Mouse (Mus musculus): ENCODE measurements around the gene Olfr1431. TPM values are rescaled to one million over a fixed set of nuclear protein-coding genes. Genes with fewer than 3 reads are reported as not detected.
"Not testable (repeated sequence)": the region's sequence is repeated elsewhere in the genome, so short reads cannot be mapped to it uniquely, and the experiment has no call there.

Olfr1431 gene
- not detected in 2 replicates for polyA plus RNA-seq (2015; fragmentation: Nextera tagmentation; extraction: Ambion mirVana)

DNA sequence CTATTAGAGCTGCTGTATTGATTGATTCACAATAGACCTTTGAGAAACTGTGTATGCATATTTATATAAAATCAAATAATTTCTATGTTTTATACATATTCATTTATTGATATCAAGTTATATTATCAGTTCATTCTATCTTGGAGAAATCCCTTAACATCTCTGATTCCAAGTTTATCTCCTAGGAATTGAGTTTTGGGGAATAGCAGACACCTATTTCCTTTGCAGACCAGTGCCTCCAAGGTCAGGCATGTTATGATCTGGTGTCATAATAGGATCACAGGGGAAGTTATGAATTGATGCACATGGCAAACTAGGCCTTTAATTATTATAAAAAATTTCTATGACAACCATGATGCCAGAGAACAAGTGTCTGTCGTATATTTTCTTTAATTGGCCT is at the start of gene Olfr1431:
TSS of gene Olfr1431 (plus strand) at position 301 of the 400 bp plus-strand sequence.
- no peak within 1 kb of the TSS for H3K9ac ChIP-seq
- no peak for ATAC-seq (ENCODE audit: extremely low read depth, insufficient number of reproducible peaks, low FRiP score, low TSS enrichment)
- WGBS: 59% methylated on average over 1 of the region's 1 CpGs

DNA sequence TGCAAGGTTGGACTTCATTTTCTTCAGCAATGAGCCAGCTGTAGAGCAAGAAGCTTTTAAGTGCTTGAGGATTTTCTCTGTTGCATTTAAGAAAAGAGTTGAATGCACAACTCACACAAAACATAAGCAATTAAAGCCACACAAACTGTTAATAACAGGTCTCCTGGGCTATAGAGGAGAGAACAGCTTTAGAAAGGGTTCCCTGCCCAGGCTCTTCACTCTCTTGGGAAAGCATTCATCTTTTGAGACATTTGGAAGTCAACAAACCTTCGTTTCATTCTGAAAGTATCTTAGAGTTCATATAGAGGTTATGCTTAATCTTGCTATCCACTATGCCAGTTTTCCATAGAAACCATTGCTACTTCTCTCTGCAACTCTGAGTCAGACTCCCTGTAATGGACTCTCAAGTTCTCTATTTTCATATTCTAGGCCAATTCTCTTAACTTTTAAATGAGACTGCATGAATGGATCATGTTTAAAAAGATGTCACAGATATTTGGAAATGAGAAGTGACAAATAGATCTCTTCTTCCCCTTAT is 30.3 kb upstream of the Olfr1431 start, which contains the start of gene Olfr1555-ps1:
TSS of gene Olfr1555-ps1 (minus strand) at position 51 of the 538 bp plus-strand sequence.
- H3K27ac ChIP-seq (replicated peaks); H3K9ac ChIP-seq; H3K4me1 ChIP-seq; ATAC-seq (ENCODE audit: extremely low read depth, insufficient number of reproducible peaks, low FRiP score, low TSS enrichment); H3K4me3 ChIP-seq; H3K27me3 ChIP-seq (replicated peaks); H3K36me3 ChIP-seq; H3K9me3 ChIP-seq; H3K4me2 ChIP-seq: not testable (repeated sequence)
- WGBS: 45% methylated on average over 1 of the region's 1 CpGs

More for the DNA sequence above, at the start of gene Olfr1431:
- no peaks in the 10 kb centered on the region for H3K36me3 ChIP-seq
- H3K27ac ChIP-seq (replicated peaks): no peak within 1 kb of the TSS
- 0 out of 2 replicates have a peak, but pooled peaks cover 3% of the 10 kb centered on the region for H3K9me3 ChIP-seq
- H3K4me2 ChIP-seq: no peak within 1 kb of the TSS
- H3K27me3 ChIP-seq (replicated peaks): no peaks in the 10 kb centered on the region
- H3K4me1 ChIP-seq: no peaks in the 10 kb centered on the region
- H3K4me3 ChIP-seq: no peak within 1 kb of the TSS

DNA sequence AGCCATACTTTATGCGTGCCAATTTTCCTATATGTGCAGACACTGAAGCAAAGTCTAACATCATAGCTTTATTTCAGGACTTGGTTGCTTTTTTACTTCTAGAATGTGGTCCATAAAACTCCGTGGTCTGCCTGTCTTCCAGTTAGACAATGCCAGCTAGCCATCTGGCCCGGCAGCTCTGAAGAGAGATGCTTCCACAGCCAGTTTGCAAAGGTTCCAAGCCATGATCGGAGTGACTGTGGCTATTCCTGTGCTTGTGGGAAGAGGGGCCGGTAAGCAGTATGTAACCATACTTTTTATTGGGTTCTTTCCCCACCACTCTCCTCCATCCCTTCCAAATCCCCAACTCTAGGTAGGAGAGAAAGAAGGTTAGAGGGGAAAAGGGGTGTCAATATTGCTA is 25.0 kb upstream of the Olfr1431 start:
- not testable (repeated sequence) for H3K9me3 ChIP-seq; H3K4me2 ChIP-seq; H3K9ac ChIP-seq; H3K27me3 ChIP-seq (replicated peaks); H3K27ac ChIP-seq (replicated peaks); H3K36me3 ChIP-seq; ATAC-seq (ENCODE audit: extremely low read depth, insufficient number of reproducible peaks, low FRiP score, low TSS enrichment); H3K4me1 ChIP-seq; H3K4me3 ChIP-seq
- 62% methylated on average over 5 of the region's 5 CpGs for WGBS

DNA sequence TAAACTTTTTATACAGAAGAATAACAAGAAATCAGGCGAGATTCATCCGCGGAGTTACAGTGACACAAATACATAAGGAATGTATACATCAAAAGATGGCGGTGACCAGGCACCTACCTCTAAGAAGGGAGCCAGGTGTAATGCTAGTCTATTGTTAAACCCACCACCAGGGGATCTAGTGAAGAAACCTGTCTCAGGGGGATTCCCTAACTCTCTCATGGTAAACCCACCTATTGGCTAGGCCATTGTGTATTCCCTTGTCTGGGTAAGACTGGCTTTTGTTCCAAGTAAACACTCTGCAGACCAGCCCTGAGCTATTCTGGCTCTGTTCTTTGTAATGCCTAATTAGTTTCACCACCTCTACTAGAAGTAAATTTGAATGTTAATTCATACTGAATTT is 1.4 kb upstream of the Olfr1431 start:
- H3K4me2 ChIP-seq; H3K9me3 ChIP-seq; ATAC-seq (ENCODE audit: extremely low read depth, insufficient number of reproducible peaks, low FRiP score, low TSS enrichment); H3K9ac ChIP-seq; H3K36me3 ChIP-seq; H3K4me3 ChIP-seq; H3K4me1 ChIP-seq; H3K27ac ChIP-seq (replicated peaks); H3K27me3 ChIP-seq (replicated peaks): not testable (repeated sequence)
- WGBS: 73% methylated on average over 4 of the region's 4 CpGs

DNA sequence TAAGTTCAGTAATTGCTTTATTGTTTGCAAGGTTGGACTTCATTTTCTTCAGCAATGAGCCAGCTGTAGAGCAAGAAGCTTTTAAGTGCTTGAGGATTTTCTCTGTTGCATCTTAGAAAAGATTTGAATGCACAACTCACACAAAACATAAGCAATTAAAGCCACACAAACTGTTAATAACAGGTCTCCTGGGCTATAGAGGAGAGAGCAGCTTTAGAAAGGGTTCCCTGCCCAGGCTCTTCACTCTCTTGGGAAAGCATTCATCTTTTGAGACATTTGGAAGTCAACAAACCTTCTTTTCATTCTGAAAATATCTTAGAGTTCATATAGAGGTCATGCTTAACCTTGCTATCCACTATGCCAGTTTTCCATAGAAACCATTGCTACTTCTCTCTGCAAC is 32.1 kb downstream of the Olfr1431 start, which contains the start of gene Olfr1432:
TSS of gene Olfr1432 (minus strand) at position 101 of the 400 bp plus-strand sequence.
- not testable (repeated sequence) for H3K4me3 ChIP-seq; ATAC-seq (ENCODE audit: extremely low read depth, insufficient number of reproducible peaks, low FRiP score, low TSS enrichment); H3K9me3 ChIP-seq; H3K4me2 ChIP-seq; H3K27me3 ChIP-seq (replicated peaks); H3K27ac ChIP-seq (replicated peaks); H3K9ac ChIP-seq; H3K4me1 ChIP-seq; H3K36me3 ChIP-seq

DNA sequence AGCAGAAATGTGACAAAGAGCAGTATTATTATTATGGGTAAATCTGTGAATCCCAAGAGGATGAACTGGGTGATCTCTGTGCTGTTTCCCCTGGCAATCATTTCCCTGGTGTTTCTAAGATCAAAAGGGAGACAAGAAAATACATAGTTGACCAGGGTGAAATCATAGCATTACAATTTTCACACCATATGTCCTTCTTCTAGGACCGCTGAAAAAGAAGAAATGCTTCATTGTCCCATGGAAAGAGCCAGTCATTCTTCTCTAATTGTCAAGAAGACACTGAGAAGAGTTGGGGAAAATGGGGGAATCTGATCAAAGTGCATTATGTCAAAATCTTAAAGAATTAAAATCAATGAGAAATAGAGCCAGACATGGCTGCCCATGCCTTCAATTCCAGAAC is 41.1 kb downstream of the Olfr1431 start, which contains the start of gene Olfr262:
TSS of gene Olfr262 (minus strand) at position 101 of the 400 bp plus-strand sequence.
- no peaks in the 10 kb centered on the region for H3K9me3 ChIP-seq

DNA sequence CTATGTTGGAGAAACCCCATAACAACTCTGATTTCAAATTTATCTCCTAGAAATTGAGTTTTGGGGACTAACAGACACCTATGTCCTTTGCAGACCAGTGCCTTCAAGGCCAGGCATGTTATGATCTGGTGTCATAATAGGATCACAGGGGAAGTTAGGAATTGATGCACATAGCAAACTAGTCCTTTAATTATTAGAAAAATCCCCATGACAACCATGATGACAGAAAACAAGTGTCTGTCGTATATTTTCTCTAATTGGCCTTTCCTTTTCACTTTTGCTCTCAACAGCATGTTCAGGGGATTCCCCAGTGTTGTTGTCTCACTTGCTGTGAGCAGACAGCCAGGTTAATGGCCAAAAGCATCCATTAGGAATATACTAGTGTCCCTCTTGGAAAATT is 60.3 kb downstream of the Olfr1431 start, which contains the start of gene Olfr235:
TSS of gene Olfr235 (plus strand) at position 301 of the 400 bp plus-strand sequence.
- WGBS: 51% methylated on average over 1 of the region's 1 CpGs
- Histone ChIP-seq H3K4me3 (no peak within 1 kb of the TSS), H3K9ac (no peak within 1 kb of the TSS), H3K36me3 (no peaks in the 10 kb centered on the region), H3K9me3 (no peaks in the 10 kb centered on the region), H3K4me2 (no peak within 1 kb of the TSS), H3K27ac (replicated peaks) (no peak within 1 kb of the TSS), H3K27me3 (replicated peaks) (no peaks in the 10 kb centered on the region), H3K4me1 (no peaks in the 10 kb centered on the region)
- no peak for ATAC-seq (ENCODE audit: extremely low read depth, insufficient number of reproducible peaks, low FRiP score, low TSS enrichment)

More for the DNA sequence above, 41.1 kb downstream of the Olfr1431 start, which contains the start of gene Olfr262:
- Histone ChIP-seq H3K4me2 (no peak within 1 kb of the TSS), H3K36me3 (no peaks in the 10 kb centered on the region), H3K4me1 (no peaks in the 10 kb centered on the region), H3K4me3 (no peak within 1 kb of the TSS), H3K27ac (replicated peaks) (no peak within 1 kb of the TSS), H3K27me3 (replicated peaks) (no peaks in the 10 kb centered on the region), H3K9ac (no peak within 1 kb of the TSS)
- no peak for ATAC-seq (ENCODE audit: extremely low read depth, insufficient number of reproducible peaks, low FRiP score, low TSS enrichment)
- WGBS: 65% methylated on average over 1 of the region's 1 CpGs

Other genes starting within 250 kb of the Olfr1431 start
- 4.2 and 4.8 TPM in 2 replicates for gene Osbp, start 234.7 kb upstream of the Olfr1431 start, polyA plus RNA-seq (2015; fragmentation: Nextera tagmentation; extraction: Ambion mirVana)
- not detected in 2 replicates for gene Olfr1423, start 159.3 kb upstream of the Olfr1431 start, polyA plus RNA-seq (2015; fragmentation: Nextera tagmentation; extraction: Ambion mirVana)
- gene Olfr1424, start 138.0 kb upstream of the Olfr1431 start, polyA plus RNA-seq (2015; fragmentation: Nextera tagmentation; extraction: Ambion mirVana): not detected in 2 replicates
- gene Olfr1425, start 122.9 kb upstream of the Olfr1431 start, polyA plus RNA-seq (2015; fragmentation: Nextera tagmentation; extraction: Ambion mirVana): not detected in 2 replicates
- not detected in 2 replicates for gene Olfr1426, start 108.6 kb upstream of the Olfr1431 start, polyA plus RNA-seq (2015; fragmentation: Nextera tagmentation; extraction: Ambion mirVana)
- not detected in 2 replicates for gene Olfr1427, start 97.3 kb upstream of the Olfr1431 start, polyA plus RNA-seq (2015; fragmentation: Nextera tagmentation; extraction: Ambion mirVana)
- not detected in 2 replicates for gene Olfr1428, start 84.7 kb upstream of the Olfr1431 start, polyA plus RNA-seq (2015; fragmentation: Nextera tagmentation; extraction: Ambion mirVana)
- not detected in 2 replicates for gene Olfr76, start 77.4 kb upstream of the Olfr1431 start, polyA plus RNA-seq (2015; fragmentation: Nextera tagmentation; extraction: Ambion mirVana)
- gene Olfr1555-ps1, start 30.5 kb upstream of the Olfr1431 start, polyA plus RNA-seq (2015; fragmentation: Nextera tagmentation; extraction: Ambion mirVana): not detected in 2 replicates
- gene Olfr1432, start 32.0 kb downstream of the Olfr1431 start, polyA plus RNA-seq (2015; fragmentation: Nextera tagmentation; extraction: Ambion mirVana): not detected in 2 replicates
- gene Olfr262, start 41.0 kb downstream of the Olfr1431 start, polyA plus RNA-seq (2015; fragmentation: Nextera tagmentation; extraction: Ambion mirVana): not detected in 2 replicates
- gene Olfr235, start 60.4 kb downstream of the Olfr1431 start, polyA plus RNA-seq (2015; fragmentation: Nextera tagmentation; extraction: Ambion mirVana): not detected in 2 replicates
- gene Olfr1434, start 79.2 kb downstream of the Olfr1431 start, polyA plus RNA-seq (2015; fragmentation: Nextera tagmentation; extraction: Ambion mirVana): not detected in 2 replicates
- not detected in 2 replicates for gene Olfr1436, start 98.5 kb downstream of the Olfr1431 start, polyA plus RNA-seq (2015; fragmentation: Nextera tagmentation; extraction: Ambion mirVana)
- gene Olfr1437, start 124.5 kb downstream of the Olfr1431 start, polyA plus RNA-seq (2015; fragmentation: Nextera tagmentation; extraction: Ambion mirVana): not detected in 2 replicates
- not detected in 2 replicates for gene Olfr1438-ps1, start 135.3 kb downstream of the Olfr1431 start, polyA plus RNA-seq (2015; fragmentation: Nextera tagmentation; extraction: Ambion mirVana)
- not detected in 2 replicates for gene Olfr1440, start 186.6 kb downstream of the Olfr1431 start, polyA plus RNA-seq (2015; fragmentation: Nextera tagmentation; extraction: Ambion mirVana)
- not detected in 2 replicates for gene Olfr1441, start 216.8 kb downstream of the Olfr1431 start, polyA plus RNA-seq (2015; fragmentation: Nextera tagmentation; extraction: Ambion mirVana)
- not detected in 2 replicates for gene Pfpl, start 227.3 kb downstream of the Olfr1431 start, polyA plus RNA-seq (2015; fragmentation: Nextera tagmentation; extraction: Ambion mirVana)